Mouse (Mus musculus): ENCODE measurements around the gene Kdsr.

Gene Kdsr

GRCm38 (mm10) chr1:106759572-106760435 is at the start of gene Kdsr:
Gene Kdsr (minus strand): TSS chr1:106759727.
- in situ Hi-C loops (cut with MboI, MseI): no loop called here

GRCm38 (mm10) chr1:106799931-106800330 is 40.4 kb upstream of the Kdsr start:
- in situ Hi-C loops (cut with MboI, MseI): loop anchor here (25.0 kb wide), 1 partner anchor 1138 kb away; the partner anchor contains the start of genes Pign and Relch

- in situ Hi-C loops (cut with MboI, MseI): loop anchor here (25.0 kb wide), 1 partner anchor 1137 kb away; the partner anchor contains the start of genes Pign and Relch
Observed at GRCm38 (mm10) chr1:106799406-106799805, 39.9 kb upstream of the Kdsr start.

- in situ Hi-C loops (cut with MboI, MseI): loop anchor here (25.0 kb wide), 1 partner anchor 1135 kb away; the partner anchor contains the start of genes Pign and Relch
Observed at GRCm38 (mm10) chr1:106796987-106797779, 37.7 kb upstream of the Kdsr start.

GRCm38 (mm10) chr1:106796542-106796924 is 37.0 kb upstream of the Kdsr start, which contains the start of gene Vps4b:
Gene Vps4b (minus strand): TSS chr1:106796728.
- in situ Hi-C loops (cut with MboI, MseI): loop anchor here (25.0 kb wide), 1 partner anchor 1134 kb away; the partner anchor contains the start of genes Pign and Relch

- in situ Hi-C loops (cut with MboI, MseI): loop anchor here (25.0 kb wide), 1 partner anchor 1134 kb away; the partner anchor contains the start of genes Pign and Relch
Observed at GRCm38 (mm10) chr1:106795634-106796541, 36.4 kb upstream of the Kdsr start.

GRCm38 (mm10) chr1:106774896-106775295 is 15.4 kb upstream of the Kdsr start:
- in situ Hi-C loops (cut with MboI, MseI): loop anchor here (25.0 kb wide), 1 partner anchor 1113 kb away; the partner anchor contains the start of genes Pign and Relch

- in situ Hi-C loops (cut with MboI, MseI): no loop called here
Observed at GRCm38 (mm10) chr1:106774092-106774491, 14.6 kb upstream of the Kdsr start.

GRCm38 (mm10) chr1:106768773-106769172 is 9.2 kb upstream of the Kdsr start:
- in situ Hi-C loops (cut with MboI, MseI): no loop called here

GRCm38 (mm10) chr1:106765771-106766170 is 6.2 kb upstream of the Kdsr start:
- in situ Hi-C loops (cut with MboI, MseI): no loop called here

GRCm38 (mm10) chr1:106764846-106765245 is 5.3 kb upstream of the Kdsr start:
- in situ Hi-C loops (cut with MboI, MseI): no loop called here

GRCm38 (mm10) chr1:106764281-106764680 is 4.8 kb upstream of the Kdsr start:
- in situ Hi-C loops (cut with MboI, MseI): no loop called here

GRCm38 (mm10) chr1:106760750-106761149 is 1.2 kb upstream of the Kdsr start:
- in situ Hi-C loops (cut with MboI, MseI): no loop called here

- in situ Hi-C loops (cut with MboI, MseI): no loop called here
Observed at GRCm38 (mm10) chr1:106758734-106759571, 574 bp downstream of the Kdsr start.

GRCm38 (mm10) chr1:106756633-106757032 is 2.9 kb downstream of the Kdsr start:
- in situ Hi-C loops (cut with MboI, MseI): no loop called here

- in situ Hi-C loops (cut with MboI, MseI): no loop called here
Observed at GRCm38 (mm10) chr1:106752013-106752412, 7.5 kb downstream of the Kdsr start.

GRCm38 (mm10) chr1:106750656-106751055 is 8.9 kb downstream of the Kdsr start:
- in situ Hi-C loops (cut with MboI, MseI): no loop called here

- in situ Hi-C loops (cut with MboI, MseI): loop anchor here (5.0 to 25.0 kb wide), 3 partner anchors 134 to 686 kb away; no protein-coding TSS in a partner anchor
Observed at GRCm38 (mm10) chr1:106748555-106749315, 10.8 kb downstream of the Kdsr start.

GRCm38 (mm10) chr1:106742980-106743379 is 16.5 kb downstream of the Kdsr start:
- in situ Hi-C loops (cut with MboI, MseI): loop anchor here (5.0 to 25.0 kb wide), 3 partner anchors 231 to 681 kb away; no protein-coding TSS in a partner anchor

Measured in regulatory T cell (primary cell).